Mouse (Mus musculus) fat pad, adult 2 months (tissue): ENCODE measurements around the gene Ublcp1.
"Not testable (repeated sequence)": the region's sequence is repeated elsewhere in the genome, so short reads cannot be mapped to it uniquely, and the experiment has no call there.

Source experiments
- DNase-seq: peaks from one replicate; pipeline ENCODE4 v3.0.0-alpha.2; 2011; ENCODE audit warnings: low read depth, low spot score; ENCODE audit errors: extremely low read depth

Gene Ublcp1

DNA sequence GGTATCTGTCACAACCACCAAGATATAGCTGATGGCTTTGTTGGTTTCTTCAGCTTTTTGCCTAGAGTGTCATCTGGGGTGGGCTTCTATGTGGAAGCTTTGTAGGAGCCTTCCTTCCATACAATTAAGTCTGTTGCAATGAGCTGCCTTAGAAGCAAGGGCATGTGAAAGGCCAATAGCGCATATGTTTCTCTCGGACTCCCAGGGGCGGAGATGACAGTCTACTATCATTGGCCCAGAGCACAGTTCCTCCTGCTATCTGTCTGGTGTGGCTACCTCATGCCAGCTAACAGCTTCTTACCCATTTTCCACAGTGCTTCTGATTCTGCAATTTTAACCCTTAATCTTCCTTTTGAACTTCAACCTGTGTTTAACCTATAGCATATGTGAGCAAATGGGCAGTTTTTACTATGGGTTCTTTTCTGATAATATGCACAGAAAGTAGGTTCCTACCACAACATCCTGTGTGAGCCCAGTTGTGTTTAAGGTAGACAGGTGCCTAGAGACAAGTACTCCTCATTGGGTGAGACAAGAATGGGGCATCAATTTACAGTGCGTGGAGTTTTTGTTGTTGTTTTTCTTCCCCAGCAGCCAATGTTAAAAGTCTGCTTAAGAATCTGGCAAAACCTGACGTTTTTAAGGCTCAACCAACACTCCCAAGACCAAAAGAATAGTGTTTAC is 24.5 kb upstream of the Ublcp1 start:
- DNase-seq: no peak

DNA sequence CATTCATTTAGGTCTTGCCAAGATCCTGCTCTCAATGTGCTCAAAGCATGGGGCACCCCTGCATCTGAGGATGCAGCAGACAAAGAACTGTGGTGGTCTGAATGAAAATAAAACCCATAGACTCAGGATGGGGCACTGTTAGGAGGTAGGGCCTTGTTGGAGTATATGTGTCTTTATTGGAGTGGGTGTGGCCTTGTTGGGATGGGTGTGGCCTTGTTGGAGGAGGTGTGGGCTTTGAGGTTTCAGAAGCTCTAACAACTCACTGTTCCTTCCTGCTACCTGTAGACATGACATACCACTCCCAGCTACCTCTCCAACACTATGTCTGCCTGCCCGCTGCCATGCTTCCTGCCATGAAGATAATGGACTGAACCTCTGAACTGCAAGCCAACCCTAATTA is 18.8 kb upstream of the Ublcp1 start:
- DNase-seq: no peak

DNA sequence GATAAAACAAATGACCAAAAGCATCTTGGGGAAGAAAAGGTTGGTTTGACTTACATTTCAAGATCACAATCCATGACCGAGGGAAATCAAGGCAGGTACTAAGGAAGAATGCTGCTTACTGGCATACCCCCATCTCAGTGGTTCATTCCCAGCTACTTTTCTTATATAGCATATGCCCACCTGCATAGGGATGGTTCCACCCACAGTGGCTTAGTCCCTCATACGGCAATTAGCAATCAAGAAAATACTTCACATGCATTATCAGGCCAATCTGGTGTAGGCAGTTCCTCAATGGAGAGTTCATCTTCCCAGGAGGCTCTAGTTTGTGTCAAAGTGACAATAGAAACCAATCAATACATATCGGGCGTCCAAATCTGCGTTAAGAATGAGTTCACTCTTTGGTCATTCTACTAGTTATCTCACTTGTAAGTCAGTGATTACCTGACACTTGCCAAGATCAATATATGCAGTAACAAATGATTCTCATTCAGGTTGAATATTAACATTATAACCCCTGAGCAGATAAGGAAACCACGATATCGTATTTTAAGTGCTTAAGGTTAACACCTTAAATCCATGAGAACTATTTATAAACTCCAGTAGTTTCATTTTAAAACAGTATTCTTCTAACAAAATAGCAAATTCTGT is 14.9 kb upstream of the Ublcp1 start:
- DNase-seq: no peak

DNA sequence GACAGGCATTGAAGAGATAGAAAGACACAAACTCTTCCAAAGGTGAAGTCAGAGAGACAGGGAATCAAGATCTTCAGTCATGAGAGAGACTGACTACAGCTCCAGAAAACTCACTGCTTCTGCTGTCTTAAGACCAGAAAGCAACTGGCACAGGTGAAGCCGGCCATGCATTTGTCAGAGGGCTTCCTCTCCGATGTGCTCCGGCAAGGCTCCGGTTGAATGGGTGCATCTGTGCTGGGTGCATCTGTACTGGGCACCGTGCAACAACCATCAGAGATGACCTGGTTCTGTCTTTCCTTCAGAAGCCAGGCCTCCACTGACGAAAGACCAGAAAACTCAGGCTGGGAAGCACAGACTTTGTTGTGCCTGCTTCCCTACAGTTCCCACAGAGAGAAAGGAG is 9.9 kb upstream of the Ublcp1 start:
- DNase-seq: no peak

DNA sequence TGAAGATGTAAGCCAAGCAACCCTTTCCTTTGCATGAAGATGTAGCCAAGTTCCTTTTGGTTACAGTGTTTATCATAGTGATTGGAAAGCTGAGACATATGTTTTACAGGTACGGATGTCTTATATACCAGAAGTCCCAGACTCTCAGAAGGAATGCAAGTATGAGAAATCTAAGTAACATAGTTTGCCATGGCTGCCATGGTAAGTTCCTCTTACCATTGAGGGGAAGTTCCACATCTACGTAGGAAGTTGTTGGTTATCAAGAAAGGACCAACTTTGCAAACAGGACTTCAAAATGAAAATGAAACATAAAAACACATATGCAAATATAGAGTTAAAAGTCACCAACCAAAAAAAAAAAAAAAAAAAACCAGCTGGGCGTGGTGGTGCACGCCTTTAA is 8.1 kb upstream of the Ublcp1 start:
- DNase-seq: no peak

- DNase-seq: no peak
Measured at GRCm38 (mm10) chr11:44476445-44476844, 6.1 kb upstream of the Ublcp1 start.

DNA sequence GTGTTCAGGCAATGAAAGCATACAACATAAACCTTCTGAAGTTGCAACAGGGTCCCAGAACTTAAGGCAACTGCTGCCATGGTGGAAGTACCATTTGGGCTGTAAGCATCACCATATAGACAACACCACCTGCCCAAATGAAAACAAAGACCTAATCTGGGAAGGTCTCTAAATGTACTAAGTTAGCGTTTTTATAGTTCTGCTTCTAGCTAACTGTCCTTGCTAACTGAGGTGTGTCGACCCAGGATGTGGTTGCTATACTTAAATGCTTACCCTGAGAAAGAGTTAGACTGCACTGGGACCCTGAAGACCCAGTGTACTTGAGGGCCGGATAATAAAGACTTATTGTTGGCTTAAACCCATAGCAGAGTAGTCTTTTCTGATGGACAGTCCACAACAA is 5.2 kb upstream of the Ublcp1 start:
- DNase-seq: no peak

GRCm38 (mm10) chr11:44471337-44471995 is 1.2 kb upstream of the Ublcp1 start:
- DNase-seq: no peak

DNA sequence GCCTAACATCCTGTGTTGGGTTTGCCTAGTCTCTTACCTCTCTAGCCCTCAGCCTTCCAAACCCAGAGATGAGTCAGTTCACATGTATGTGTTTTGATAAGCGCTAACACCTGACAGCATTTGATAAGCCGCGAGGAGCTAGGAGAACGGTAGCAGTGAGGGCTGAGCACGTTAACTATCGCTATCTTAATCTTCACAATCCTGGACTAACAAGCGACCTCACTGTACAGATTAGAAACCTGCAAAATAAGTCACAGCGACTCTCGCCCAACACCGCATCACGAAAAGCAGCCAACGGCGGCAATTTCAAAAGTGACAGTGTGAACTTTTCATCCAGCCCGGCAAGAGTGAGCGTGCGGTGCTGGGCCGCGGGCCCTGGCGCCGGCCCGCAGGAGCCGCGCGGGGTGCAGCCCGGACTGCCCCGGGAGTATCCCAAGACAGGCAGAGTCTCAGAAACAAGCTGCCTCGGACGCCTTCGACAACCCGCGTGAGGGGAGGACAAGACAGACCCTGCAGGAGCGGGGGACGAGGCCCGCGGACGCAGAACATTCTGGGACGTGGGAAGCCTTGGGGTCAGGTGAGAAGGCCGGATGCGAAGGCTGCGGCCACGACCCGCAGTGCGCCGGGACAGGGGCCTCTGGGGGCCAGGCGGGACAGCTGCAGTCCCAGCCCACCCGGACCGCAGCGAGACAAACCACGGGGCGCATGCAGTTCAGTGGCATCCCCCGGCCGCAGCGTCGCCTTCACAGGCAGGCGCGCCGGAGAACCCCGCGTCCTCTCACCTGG is 459 bp downstream of the Ublcp1 start:
- no peak for DNase-seq

GRCm38 (mm10) chr11:44468306-44468790 is 1.9 kb downstream of the Ublcp1 start:
- DNase-seq: no peak

DNA sequence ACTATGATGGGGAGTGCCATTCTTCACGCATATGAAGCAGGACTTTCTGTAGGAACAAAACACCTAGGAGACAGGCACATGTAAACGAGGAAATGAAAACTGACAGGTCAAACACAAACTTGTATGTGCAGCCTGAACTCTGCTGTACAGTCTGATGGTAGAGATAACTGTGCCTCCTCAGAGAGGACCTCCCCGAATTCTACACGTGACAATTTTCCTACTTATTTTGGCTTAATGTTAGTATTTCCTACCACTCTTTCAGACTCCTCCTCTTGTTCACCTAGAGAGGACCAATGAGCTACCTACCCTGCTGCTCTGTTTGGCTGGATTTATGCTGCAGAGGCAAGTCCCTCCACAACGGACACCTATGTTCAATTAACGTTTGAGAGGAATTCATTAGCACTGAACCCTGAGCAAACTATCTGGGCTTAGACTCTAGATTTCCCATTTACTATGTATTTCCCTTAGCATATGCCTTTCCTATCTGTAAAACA is 3.3 kb downstream of the Ublcp1 start:
- DNase-seq: no peak

GRCm38 (mm10) chr11:44461493-44461892 is 8.8 kb downstream of the Ublcp1 start:
- no peak for DNase-seq

GRCm38 (mm10) chr11:44453423-44453822 is 16.9 kb downstream of the Ublcp1 start:
- no peak for DNase-seq

DNA sequence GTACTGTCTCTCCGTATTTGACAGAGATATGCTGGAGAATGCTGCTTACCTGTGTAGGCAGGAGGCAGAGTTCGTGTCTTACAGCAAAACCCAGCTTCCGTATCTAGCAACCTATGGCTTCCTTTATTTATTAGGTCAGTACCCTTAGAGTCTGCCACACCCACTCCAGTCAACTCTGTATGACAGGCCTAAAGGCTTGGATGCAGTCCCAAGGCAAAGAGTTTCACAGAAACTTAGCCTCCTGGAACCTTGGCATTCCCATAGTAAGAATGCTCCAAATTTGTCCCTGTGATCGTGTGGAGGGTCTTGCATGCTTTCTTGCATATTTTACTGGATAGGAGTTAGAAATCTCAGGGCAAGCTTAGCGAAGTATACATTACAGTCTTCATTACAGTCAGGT is 18.3 kb downstream of the Ublcp1 start:
- DNase-seq: not testable (repeated sequence)

DNA sequence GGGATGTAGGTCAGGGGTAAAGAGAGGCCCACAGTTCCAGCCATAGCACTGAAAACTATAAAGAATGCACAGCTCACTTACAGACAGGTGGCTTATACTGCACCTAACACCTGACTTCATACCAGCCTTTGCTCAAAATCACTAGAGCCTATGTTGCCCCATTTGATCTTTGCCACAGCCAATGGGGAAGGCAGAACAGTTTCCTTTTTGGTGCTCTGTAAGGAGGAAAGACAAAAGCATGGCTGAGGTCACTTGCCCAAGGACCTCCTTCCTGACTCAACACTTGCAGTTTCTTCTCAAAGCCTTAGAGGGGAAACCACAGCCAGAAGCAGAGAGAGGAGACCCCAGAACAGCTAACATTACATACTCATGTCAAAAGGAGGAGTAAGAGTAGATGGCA is 19.3 kb downstream of the Ublcp1 start:
- no peak for DNase-seq

DNA sequence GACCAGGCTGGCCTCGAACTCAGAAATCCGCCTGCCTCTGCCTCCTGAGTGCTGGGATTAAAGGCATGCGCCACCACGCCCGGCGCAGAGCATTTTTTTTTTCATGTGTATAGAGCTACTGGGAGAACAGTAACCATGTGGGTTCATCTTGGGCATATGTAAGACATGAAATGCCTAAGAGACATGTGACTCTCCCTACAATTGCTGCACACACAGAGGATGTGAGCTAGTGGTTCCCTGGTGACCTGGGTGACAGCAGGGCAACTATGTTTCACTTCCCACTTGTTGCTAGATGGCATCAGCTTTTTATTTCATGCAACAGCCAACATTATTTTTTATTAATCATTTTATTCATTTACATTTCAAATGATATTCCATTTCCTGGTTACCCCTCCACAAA is 32.5 kb downstream of the Ublcp1 start:
- DNase-seq: no peak

DNA sequence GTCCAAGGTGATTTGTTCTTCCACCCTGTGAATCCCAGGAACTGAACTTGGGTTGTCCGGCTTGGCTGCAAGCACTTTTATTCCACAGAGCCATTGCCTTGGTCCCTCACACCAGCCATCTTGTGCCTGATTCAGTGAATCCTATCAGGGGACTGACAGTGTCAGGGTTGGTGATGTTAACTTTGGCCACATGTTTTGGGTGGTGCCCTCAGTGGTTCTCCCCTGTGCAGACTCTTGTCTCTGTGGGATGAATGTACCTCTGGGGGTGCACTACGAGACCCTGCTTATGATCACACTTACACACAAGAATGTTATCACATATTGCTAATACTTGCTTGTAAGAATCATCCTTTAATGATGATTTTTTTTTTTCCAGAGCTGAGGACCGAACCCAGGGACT is 40.3 kb downstream of the Ublcp1 start:
- DNase-seq: no peak

DNA sequence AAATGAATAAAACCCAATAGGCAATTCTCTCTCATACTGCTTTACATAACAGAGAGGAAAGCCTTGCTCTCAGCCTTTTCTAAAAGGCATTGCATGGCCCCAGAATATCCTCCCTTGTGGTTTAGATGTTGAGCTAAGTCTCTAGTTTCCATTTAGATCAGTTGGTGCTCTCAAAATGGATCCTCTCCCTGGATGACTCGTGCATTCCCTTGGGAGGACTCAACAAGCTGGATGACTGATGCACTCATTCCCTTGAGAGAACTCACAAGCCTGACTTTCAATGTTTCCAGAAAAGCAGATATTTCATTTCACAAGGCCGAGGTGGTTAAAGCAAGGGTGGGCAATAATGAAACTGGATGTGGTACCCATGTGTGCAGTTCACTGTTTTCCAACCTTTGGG is 42.3 kb downstream of the Ublcp1 start:
- DNase-seq: no peak

- DNase-seq: no peak
Measured at GRCm38 (mm10) chr11:44425626-44426025, 44.7 kb downstream of the Ublcp1 start.

DNA sequence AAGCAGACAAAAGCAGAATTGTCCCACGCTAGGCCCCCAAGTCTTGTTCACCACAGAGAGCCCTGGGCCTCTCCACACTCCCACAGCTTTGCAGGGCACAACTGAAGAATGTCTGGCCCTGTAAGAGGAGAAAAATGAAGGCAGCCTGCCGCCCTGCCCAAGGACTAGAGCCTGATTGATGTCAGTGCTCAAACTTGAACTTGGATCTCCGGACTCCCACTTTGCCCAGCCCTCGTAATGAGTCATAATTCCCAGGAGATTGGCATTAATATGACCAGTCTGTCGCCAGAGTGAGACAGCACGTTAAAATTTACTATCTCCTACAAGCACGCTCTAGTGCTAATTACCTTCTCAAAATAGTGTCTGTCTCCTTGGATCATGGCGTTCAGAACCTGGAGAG is 45.3 kb downstream of the Ublcp1 start:
- no peak for DNase-seq

GRCm38 (mm10) chr11:44423955-44424354 is 46.3 kb downstream of the Ublcp1 start:
- no peak for DNase-seq
